Mouse (Mus musculus): Measurements from ENCODE around the gene Cfdp1. TPM values are rescaled to one million over a fixed set of nuclear protein-coding genes. Genes with fewer than 3 reads are reported as not detected.

The Cfdp1 gene
- total RNA-seq, 2 experiments from 2014 or later, result 17.1 to 21.3 TPM

- H3K4me3 ChIP-seq, result no peak overlapping the region
- intact Hi-C loops (cut with DNase I), result no loop called here
- H3K27ac ChIP-seq, result peak overlapping the region; percentile 97
- peak; percentile 18 for DNase-seq
- TF ChIP-seq CTCF (IDR thresholded peaks at IDR 0.05), result no peak
Observed at GRCm38 (mm10) chr8:111728481-111728880, 125.6 kb downstream of the Cfdp1 start.

GRCm38 (mm10) chr8:111727553-111727952, 126.5 kb downstream of the Cfdp1 start:
- no peak for TF ChIP-seq CTCF (IDR thresholded peaks at IDR 0.05)

GRCm38 (mm10) chr8:111726102-111726900, 127.8 kb downstream of the Cfdp1 start:
- peak; percentile 95 for DNase-seq
- no peak for TF ChIP-seq CTCF (IDR thresholded peaks at IDR 0.05)
- intact Hi-C loops (cut with DNase I), result no loop called here
- H3K27ac ChIP-seq, result peak overlapping the region; percentile 97
- peak overlapping the region; percentile 40 for H3K4me3 ChIP-seq

More at GRCm38 (mm10) chr8:111727553-111727952, 126.5 kb downstream of the Cfdp1 start:
- DNase-seq, result peak; percentile 16
- intact Hi-C loops (cut with DNase I), result no loop called here
- H3K27ac ChIP-seq, result peak overlapping the region; percentile 97
- no peak overlapping the region for H3K4me3 ChIP-seq

- peak overlapping the region; percentile 97 for H3K27ac ChIP-seq
- intact Hi-C loops (cut with DNase I), result no loop called here
Observed at GRCm38 (mm10) chr8:111725341-111725740, 128.8 kb downstream of the Cfdp1 start.

GRCm38 (mm10) chr8:111720115-111720544, 134.0 kb downstream of the Cfdp1 start:
- Histone ChIP-seq H3K27ac (peak overlapping the region; percentile 20; the same call in 1 of the 2 replicates), H3K4me3 (no peak overlapping the region)
- TF ChIP-seq CTCF (IDR thresholded peaks at IDR 0.05), result no peak
- intact Hi-C loops (cut with DNase I), result no loop called here
- no peak for DNase-seq

More at GRCm38 (mm10) chr8:111725341-111725740, 128.8 kb downstream of the Cfdp1 start:
- DNase-seq, result peak; percentile 11
- no peak overlapping the region for H3K4me3 ChIP-seq
- TF ChIP-seq CTCF (IDR thresholded peaks at IDR 0.05), result no peak

- H3K4me3 ChIP-seq, result no peak overlapping the region
- intact Hi-C loops (cut with DNase I), result loop anchor here (2.0 kb wide), 1 partner anchor 30 kb away; no protein-coding TSS in a partner anchor
- peak overlapping the region; percentile 93 for H3K27ac ChIP-seq
- TF ChIP-seq CTCF (IDR thresholded peaks at IDR 0.05), result no peak
- peak; percentile 13 for DNase-seq
Observed at GRCm38 (mm10) chr8:111718937-111719336, 135.2 kb downstream of the Cfdp1 start.

Other genes starting within 250 kb of the Cfdp1 start
- 10 to 100 TPM; 29.2 to 35.8 TPM for gene Ldhd, start 223.9 kb downstream of the Cfdp1 start, total RNA-seq (2021)
- gene Zfp1, start 210.9 kb downstream of the Cfdp1 start, total RNA-seq (2021), result 1 to 10 TPM; 7.9 to 9.4 TPM
- not detected for gene Ctrb1, start 163.3 kb downstream of the Cfdp1 start, total RNA-seq (2021)
- gene Bcar1, start 110.5 kb downstream of the Cfdp1 start, total RNA-seq (2021), result 10 to 100 TPM; 10.8 to 12.6 TPM
- gene Tmem170, start 22.5 kb upstream of the Cfdp1 start, total RNA-seq (2021), result 1 to 10 TPM; 2.1 to 2.7 TPM
- gene Chst5, start 56.2 kb upstream of the Cfdp1 start, total RNA-seq (2021), result under 1 TPM in 1 of 2 experiments, not detected in 1; 0.14 TPM
- under 1 TPM; 0.73 to 0.94 TPM for gene Tmem231, start 79.6 kb upstream of the Cfdp1 start, total RNA-seq (2021)
- gene Gabarapl2, start 86.4 kb upstream of the Cfdp1 start, total RNA-seq (2021), result 100 to 1,000 TPM in 1 of 2 experiments, 10 to 100 TPM in 1; 99.6 to 105 TPM
- gene Adat1, start 138.0 kb upstream of the Cfdp1 start, total RNA-seq (2021), result 1 to 10 TPM; 2.4 to 2.7 TPM
- gene Kars, start 157.0 kb upstream of the Cfdp1 start, total RNA-seq (2021), result 100 to 1,000 TPM; 124 to 125 TPM
- gene Terf2ip, start 157.1 kb upstream of the Cfdp1 start, total RNA-seq (2021), result 10 to 100 TPM; 10.1 to 11.0 TPM
- gene Gm6793, start 160.7 kb upstream of the Cfdp1 start, total RNA-seq (2021), result not detected

Measured in gastrocnemius, adult 2 months (tissue).